Mouse (Mus musculus) heart, adult 2 months (tissue): ENCODE measurements at regions not wholly inside any gene's neighbourhood (a gene's known extent, or its start where the extent isn't known, plus 50 kb on each side); places are given as distances from the start of the nearest gene placed in this dataset.

Experiments
- CTCF ChIP-seq: fragments of 200-600 bp; IDR thresholded peaks from 2 replicates; pipeline ENCODE4 v1.8.1; 2022; ENCODE audit warnings: antibody characterized with exemption, mild to moderate bottlenecking, moderate library complexity
- EP300 ChIP-seq: fragments of 200-500 bp; IDR thresholded peaks from 2 replicates; pipeline ENCODE4 v1.6.1; 2011; ENCODE audit warnings: low read depth, low read length, control low read depth; ENCODE audit not compliant: insufficient read depth
- POLR2A ChIP-seq: fragments of 200-500 bp; IDR thresholded peaks from 2 replicates; pipeline ENCODE4 v1.6.1; 2011; ENCODE audit warnings: mild to moderate bottlenecking, low read depth, low read length, control low read depth; ENCODE audit not compliant: insufficient read depth

GRCm38 (mm10) chr15:85684875-85685274, 49.9 kb upstream of the Ppara start:
- TF ChIP-seq EP300 = 0 out of 2 replicates have a peak, but pooled peaks have one; percentile 30
- no peak for TF ChIP-seq POLR2A
- TF ChIP-seq CTCF = no peak
